Comparison of ENCODE assay signal across 9 mouse cellular contexts in the genomic region with DNA sequence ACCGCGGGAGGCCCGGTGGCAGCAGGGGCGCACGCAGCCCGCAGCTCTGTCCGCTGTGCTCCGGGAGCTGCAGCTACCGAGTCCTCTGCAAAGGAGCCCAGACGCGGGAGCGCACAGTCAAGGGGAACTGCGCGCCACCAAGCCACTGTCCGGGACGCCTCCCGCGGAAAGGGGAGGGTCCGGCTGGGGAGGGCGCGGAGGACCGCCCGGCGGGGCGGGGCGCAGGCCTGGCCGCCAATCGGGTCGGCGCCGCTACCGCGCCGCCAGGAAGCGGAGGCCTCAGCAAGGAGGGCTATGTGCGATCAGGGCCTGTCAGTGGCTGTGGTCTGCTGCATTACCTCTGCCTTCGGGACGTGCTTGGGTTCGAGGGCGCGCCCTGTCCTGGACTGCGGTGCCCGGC. TPM values are rescaled to one million over a fixed set of nuclear protein-coding genes. Genes with fewer than 3 reads are reported as not detected.
DNase-seq lines count a peak whose midpoint lies in the region; ATAC-seq and TF ChIP-seq lines count a peak whose summit lies in the region.
"Not testable (repeated sequence)": the region's sequence is repeated elsewhere in the genome, so short reads cannot be mapped to it uniquely, and the experiment has no call there.
"Had no signal": no experiment of that assay in that cellular context is flagged by ENCODE, and none has a peak within 500 bp of the region (broad histone marks: within the 10 kb centered on the region; RNA-seq: fewer than 3 reads in every experiment).

No protein-coding gene starts in this region.

- DNase-seq in embryo, embryonic 10 days (ENCODE audit: low spot score) = peak; percentile 3
- DNase-seq in midbrain, embryonic 10.5 days (ENCODE audit: low spot score) = peak; percentile 16
- DNase-seq in thymus, postnatal 4 days = peak; percentile 3

- H3K9me3 ChIP-seq in E14TG2a.4 (ENCODE audit: low read length); embryonic facial prominence, embryonic 15.5 days (replicated peaks); heart, embryonic 15.5 days (replicated peaks); intestine, embryonic 16.5 days (ENCODE audit: control insufficient read depth, low read length); limb, embryonic 12.5 days: not testable (repeated sequence)
- peaks cover 12% of the 10 kb centered on the region for H3K9me3 ChIP-seq in midbrain, embryonic 10.5 days (replicated peaks)

- not testable (repeated sequence) for H3K27me3 ChIP-seq in E14TG2a.4 (ENCODE audit: insufficient read depth, low read length); embryonic facial prominence, embryonic 15.5 days; heart, embryonic 15.5 days; intestine, embryonic 16.5 days (replicated peaks; ENCODE audit: control insufficient read depth, insufficient read depth, low read length); limb, embryonic 12.5 days; midbrain, embryonic 10.5 days (ENCODE audit: low read depth, poor library complexity, severe bottlenecking)

- ATAC-seq in embryonic facial prominence, embryonic 15.5 days (ENCODE audit: insufficient number of reproducible peaks, low FRiP score, low TSS enrichment, low read depth); heart, embryonic 15.5 days (replicated peaks; ENCODE audit: insufficient number of reproducible peaks, insufficient read depth, low FRiP score, low read depth); intestine, embryonic 16.5 days; limb, embryonic 12.5 days (ENCODE audit: insufficient number of reproducible peaks, insufficient read depth, low FRiP score, low TSS enrichment, low read depth): not testable (repeated sequence)

- not testable (repeated sequence) for H3K27ac ChIP-seq in embryonic facial prominence, embryonic 15.5 days (replicated peaks); heart, embryonic 15.5 days; intestine, embryonic 16.5 days (ENCODE audit: low read length); limb, embryonic 12.5 days; midbrain, embryonic 10.5 days (replicated peaks)

- not testable (repeated sequence) for TF ChIP-seq CTCF in E14TG2a.4 (conservative IDR thresholded peaks at IDR 0.05; ENCODE audit: low read length)

- not testable (repeated sequence) for H3K9ac ChIP-seq in embryonic facial prominence, embryonic 15.5 days; heart, embryonic 15.5 days; intestine, embryonic 16.5 days (ENCODE audit: low read depth, low read length); limb, embryonic 12.5 days (replicated peaks)

- H3K4me3 ChIP-seq in E14TG2a.4 (replicated peaks; ENCODE audit: low read length) = peak overlapping the region; percentile 75
- peak overlapping the region; percentile 19 for H3K4me3 ChIP-seq in embryonic facial prominence, embryonic 15.5 days (replicated peaks)
- H3K4me3 ChIP-seq in heart, embryonic 15.5 days = peak overlapping the region; percentile 17
- peak overlapping the region; percentile 31; the same call in 1 of the 2 replicates for H3K4me3 ChIP-seq in intestine, embryonic 16.5 days (ENCODE audit: low read length)
- peak overlapping the region; percentile 30 for H3K4me3 ChIP-seq in limb, embryonic 12.5 days (replicated peaks)
- peak overlapping the region; percentile 34 for H3K4me3 ChIP-seq in midbrain, embryonic 10.5 days

- not testable (repeated sequence) for H3K36me3 ChIP-seq in E14TG2a.4 (ENCODE audit: insufficient read depth, low read length); embryonic facial prominence, embryonic 15.5 days; heart, embryonic 15.5 days; intestine, embryonic 16.5 days (ENCODE audit: control insufficient read depth, insufficient read depth, low read length); limb, embryonic 12.5 days; midbrain, embryonic 10.5 days

- 18% methylated on average over 38 of the region's 43 CpGs for WGBS in embryonic facial prominence, embryonic 15.5 days
- 8% methylated on average over 43 of the region's 43 CpGs for WGBS in heart, embryonic 15.5 days
- WGBS in intestine, embryonic 16.5 days = 17% methylated on average over 43 of the region's 43 CpGs
- WGBS in limb, embryonic 12.5 days = 17% methylated on average over 32 of the region's 43 CpGs
- 14% methylated on average over 37 of the region's 43 CpGs for WGBS in midbrain, embryonic 10.5 days

- H3K4me1 ChIP-seq in E14TG2a.4 (replicated peaks; ENCODE audit: low read depth, low read length); embryonic facial prominence, embryonic 15.5 days; heart, embryonic 15.5 days (replicated peaks); intestine, embryonic 16.5 days (ENCODE audit: control insufficient read depth, insufficient read depth, low read length); limb, embryonic 12.5 days (replicated peaks); midbrain, embryonic 10.5 days: not testable (repeated sequence)

- not testable (repeated sequence) for H3K4me2 ChIP-seq in embryonic facial prominence, embryonic 15.5 days (replicated peaks); intestine, embryonic 16.5 days (ENCODE audit: low read depth, low read length)
- peak overlapping the region; percentile 8; the same call in 1 of the 2 replicates for H3K4me2 ChIP-seq in heart, embryonic 15.5 days
- peak overlapping the region; percentile 17; the same call in 1 of the 2 replicates for H3K4me2 ChIP-seq in limb, embryonic 12.5 days

RNA-seq across cellular contexts. Expression of a gene that starts 20.7 kb away (rescaled TPM):
- 0.55 and 0.64 TPM in 2 replicates for polyA plus RNA-seq in embryonic facial prominence, embryonic 15.5 days (2015; fragmentation: Nextera tagmentation; extraction: Ambion mirVana)
- polyA plus RNA-seq in heart, embryonic 15.5 days (2015; fragmentation: Nextera tagmentation; extraction: Ambion mirVana) = 0.23 and 0.33 TPM in 2 replicates
- 0.38 and 0.43 TPM in 2 replicates for polyA plus RNA-seq in intestine, embryonic 16.5 days (2015; fragmentation: Nextera tagmentation; extraction: Ambion mirVana)
- polyA plus RNA-seq in limb, embryonic 12.5 days (2016; fragmentation: Nextera tagmentation; extraction: Ambion mirVana) = 1.2 and 1.3 TPM in 2 replicates
- 0.53 and 0.61 TPM in 2 replicates for polyA plus RNA-seq in midbrain, embryonic 10.5 days (2016; fragmentation: Nextera tagmentation; extraction: Ambion mirVana)
- polyA plus RNA-seq: liver, adult 2 months had no signal

Comparison
In these comparisons a context has a peak if more than half of its experiments do, and no peak if none do; other contexts are left out.
1. H3K4me3 ChIP-seq: peak in every context shown above with its lines; median percentile 75 in E14TG2a.4; 34 in midbrain, embryonic 10.5 days; 31 in intestine, embryonic 16.5 days; 30 in limb, embryonic 12.5 days; 19 in embryonic facial prominence, embryonic 15.5 days; 17 in heart, embryonic 15.5 days.